Mouse (Mus musculus): ENCODE data around the gene Wdr37. TPM values are rescaled to one million over a fixed set of nuclear protein-coding genes. Genes with fewer than 3 reads are reported as not detected.
"Not testable (repeated sequence)": the region's sequence is repeated elsewhere in the genome, so short reads cannot be mapped to it uniquely, and the experiment has no call there.

The Wdr37 gene
- polyA plus RNA-seq (2014; fragmentation: Nextera tagmentation; extraction: Ambion mirVana), result 49.3 and 52.2 TPM in 2 replicates

DNA sequence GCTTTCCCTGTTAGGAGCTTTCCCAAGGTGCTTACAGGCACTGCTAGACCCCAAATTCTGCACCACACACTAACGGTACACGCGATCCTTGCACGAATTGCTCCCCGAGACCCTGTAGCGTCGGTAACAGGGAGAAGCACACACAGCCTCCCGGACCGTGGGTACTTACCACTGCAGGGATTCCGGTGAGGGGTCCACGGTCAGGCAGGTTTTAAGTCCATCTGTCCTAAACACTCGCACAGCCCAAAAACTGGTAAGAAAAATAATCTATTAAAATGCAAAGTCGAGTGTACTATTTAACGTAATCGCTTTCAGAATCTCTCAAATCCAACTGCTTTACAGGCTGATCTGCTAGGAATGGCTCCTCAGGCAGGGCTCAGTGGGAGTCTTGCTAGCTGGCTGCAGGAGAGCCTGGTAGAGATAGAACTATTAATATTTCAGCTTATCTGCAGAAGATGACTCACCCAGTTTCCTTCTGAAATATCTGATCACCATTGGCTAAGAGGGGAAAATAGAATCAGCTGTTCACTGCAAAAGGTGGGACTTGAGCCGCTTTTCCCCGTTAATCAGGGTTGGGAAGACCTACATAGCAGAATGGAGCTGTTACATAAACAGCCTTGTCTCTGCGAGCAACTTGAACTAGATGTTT lies at the start of gene Wdr37:
TSS of gene Wdr37 (minus strand) at position 596 of the 649 bp plus-strand sequence.
- H3K9me3 ChIP-seq (replicated peaks; ENCODE audit: control insufficient read depth, low read length), result no peaks in the 10 kb centered on the region
- peaks cover 6% of the 10 kb centered on the region for H3K4me1 ChIP-seq (ENCODE audit: control insufficient read depth, insufficient read depth, low read length)
- H3K27me3 ChIP-seq (replicated peaks; ENCODE audit: control insufficient read depth, insufficient read depth, low read length), result no peaks in the 10 kb centered on the region
- H3K4me3 ChIP-seq (ENCODE audit: low read depth, low read length), result peak within 1 kb of the TSS; percentile 83
- ATAC-seq, result peak; percentile 24
- 2% methylated on average over 18 of the region's 18 CpGs for WGBS
- H3K27ac ChIP-seq (ENCODE audit: low read depth, low read length), result peak within 1 kb of the TSS; percentile 95
- no peaks in the 10 kb centered on the region for H3K36me3 ChIP-seq (ENCODE audit: control insufficient read depth, insufficient read depth, low read length)
- peak; percentile 45 for DNase-seq (ENCODE audit: low spot score)
- peak within 1 kb of the TSS; percentile 88 for H3K9ac ChIP-seq (ENCODE audit: low read length)
- peak within 1 kb of the TSS; percentile 92 for H3K4me2 ChIP-seq (ENCODE audit: low read length)

DNA sequence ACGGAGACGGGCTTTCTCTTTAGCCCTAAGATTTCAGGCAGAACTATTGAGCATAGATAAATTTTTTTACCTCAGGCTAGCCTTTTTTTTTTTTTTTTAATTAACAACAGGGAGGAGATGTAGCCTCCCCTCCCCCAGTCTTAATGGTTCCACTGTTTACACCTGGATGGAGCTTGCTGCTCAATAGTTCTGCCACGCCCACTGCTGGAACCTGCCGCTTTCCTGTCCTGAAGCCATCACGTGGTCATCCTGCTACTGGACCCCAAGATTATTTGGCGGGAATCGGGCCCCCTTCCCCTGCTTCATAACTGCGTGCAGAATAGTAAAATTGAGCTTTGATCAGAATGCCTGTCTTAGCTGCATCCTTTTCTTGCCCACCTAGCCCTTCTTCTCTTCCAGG lies 42.2 kb upstream of the Wdr37 start:
- not testable (repeated sequence) for DNase-seq (ENCODE audit: low spot score); H3K4me2 ChIP-seq (ENCODE audit: low read length); H3K36me3 ChIP-seq (ENCODE audit: control insufficient read depth, insufficient read depth, low read length); H3K9ac ChIP-seq (ENCODE audit: low read length); H3K27me3 ChIP-seq (replicated peaks; ENCODE audit: control insufficient read depth, insufficient read depth, low read length); H3K9me3 ChIP-seq (replicated peaks; ENCODE audit: control insufficient read depth, low read length); H3K4me1 ChIP-seq (ENCODE audit: control insufficient read depth, insufficient read depth, low read length); H3K27ac ChIP-seq (ENCODE audit: low read depth, low read length); H3K4me3 ChIP-seq (ENCODE audit: low read depth, low read length); ATAC-seq
- 91% methylated on average over 8 of the region's 8 CpGs for WGBS

DNA sequence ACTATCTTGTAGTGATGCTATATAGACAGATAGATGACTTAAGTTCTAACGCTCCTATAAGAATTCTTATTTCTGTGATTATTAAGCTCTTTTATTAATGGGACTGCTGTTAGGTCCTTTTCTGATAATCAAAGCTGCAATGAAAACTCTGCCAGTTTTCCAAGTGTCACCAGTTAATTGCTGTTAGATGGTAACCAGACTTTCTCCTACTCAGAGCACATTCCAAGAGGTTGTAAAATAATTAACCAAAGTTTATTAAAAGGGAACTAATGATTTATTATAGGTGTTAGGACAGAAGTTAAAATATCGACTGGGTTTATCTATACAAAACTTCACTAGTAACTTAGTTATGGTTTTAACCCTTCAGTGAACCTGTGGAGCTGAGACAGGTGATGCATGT lies 34.3 kb upstream of the Wdr37 start:
- not testable (repeated sequence) for H3K36me3 ChIP-seq (ENCODE audit: control insufficient read depth, insufficient read depth, low read length); H3K4me1 ChIP-seq (ENCODE audit: control insufficient read depth, insufficient read depth, low read length); H3K27me3 ChIP-seq (replicated peaks; ENCODE audit: control insufficient read depth, insufficient read depth, low read length); ATAC-seq; H3K4me2 ChIP-seq (ENCODE audit: low read length); H3K9me3 ChIP-seq (replicated peaks; ENCODE audit: control insufficient read depth, low read length); H3K27ac ChIP-seq (ENCODE audit: low read depth, low read length); H3K4me3 ChIP-seq (ENCODE audit: low read depth, low read length); DNase-seq (ENCODE audit: low spot score); H3K9ac ChIP-seq (ENCODE audit: low read length)
- 95% methylated on average over 2 of the region's 2 CpGs for WGBS

DNA sequence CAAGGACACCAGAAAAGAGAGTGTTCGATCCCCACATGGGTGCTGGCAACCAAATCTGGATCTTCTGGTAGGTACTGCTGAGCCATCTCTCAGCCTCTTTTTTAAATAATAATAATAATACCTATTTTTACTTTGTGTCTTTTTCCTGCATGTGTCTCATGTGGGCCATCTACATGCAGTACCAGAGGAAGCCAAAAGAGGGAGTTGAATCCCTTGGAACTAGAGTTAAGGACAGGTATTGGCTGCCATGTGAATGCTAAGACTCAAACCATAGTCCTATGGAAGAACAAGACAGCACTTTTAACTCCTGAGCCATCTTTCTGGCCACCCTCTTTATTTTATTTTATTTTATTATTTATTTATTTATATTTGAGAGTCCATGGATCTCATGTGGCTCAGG lies 16.9 kb upstream of the Wdr37 start:
- Histone ChIP-seq H3K9me3 (replicated peaks; ENCODE audit: control insufficient read depth, low read length) (no peaks in the 10 kb centered on the region), H3K4me3 (ENCODE audit: low read depth, low read length) (no peak overlapping the region), H3K4me2 (ENCODE audit: low read length) (no peak overlapping the region), H3K36me3 (ENCODE audit: control insufficient read depth, insufficient read depth, low read length) (peaks cover 23% of the 10 kb centered on the region), H3K27me3 (replicated peaks; ENCODE audit: control insufficient read depth, insufficient read depth, low read length) (no peaks in the 10 kb centered on the region), H3K4me1 (ENCODE audit: control insufficient read depth, insufficient read depth, low read length) (peaks cover 2% of the 10 kb centered on the region; the same call in 1 of the 2 replicates), H3K27ac (ENCODE audit: low read depth, low read length) (no peak overlapping the region), H3K9ac (ENCODE audit: low read length) (no peak overlapping the region)
- no peak for ATAC-seq
- WGBS, result 100% methylated on average over 1 of the region's 1 CpGs
- peak; percentile 16 for DNase-seq (ENCODE audit: low spot score)

DNA sequence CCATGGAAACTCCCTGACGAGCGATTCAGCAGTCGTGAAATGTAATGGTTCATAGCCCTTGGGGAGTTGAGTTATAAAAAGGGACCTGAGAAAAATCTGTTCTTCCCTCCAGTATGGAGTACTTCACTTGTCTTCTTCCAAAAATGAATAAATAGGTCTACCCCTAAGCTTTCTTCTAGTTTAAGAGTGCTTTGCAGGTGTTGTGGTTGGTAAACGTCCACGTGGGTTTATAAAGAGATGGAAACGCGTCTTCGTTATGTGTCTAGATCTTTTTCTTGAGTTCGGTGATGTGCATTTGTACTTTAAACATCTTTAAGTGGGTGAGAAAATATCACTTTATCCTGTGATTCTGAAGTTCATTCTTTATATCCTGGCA lies 14.5 kb upstream of the Wdr37 start:
- 1% methylated on average over 9 of the region's 9 CpGs for WGBS
- DNase-seq (ENCODE audit: low spot score), result no peak

DNA sequence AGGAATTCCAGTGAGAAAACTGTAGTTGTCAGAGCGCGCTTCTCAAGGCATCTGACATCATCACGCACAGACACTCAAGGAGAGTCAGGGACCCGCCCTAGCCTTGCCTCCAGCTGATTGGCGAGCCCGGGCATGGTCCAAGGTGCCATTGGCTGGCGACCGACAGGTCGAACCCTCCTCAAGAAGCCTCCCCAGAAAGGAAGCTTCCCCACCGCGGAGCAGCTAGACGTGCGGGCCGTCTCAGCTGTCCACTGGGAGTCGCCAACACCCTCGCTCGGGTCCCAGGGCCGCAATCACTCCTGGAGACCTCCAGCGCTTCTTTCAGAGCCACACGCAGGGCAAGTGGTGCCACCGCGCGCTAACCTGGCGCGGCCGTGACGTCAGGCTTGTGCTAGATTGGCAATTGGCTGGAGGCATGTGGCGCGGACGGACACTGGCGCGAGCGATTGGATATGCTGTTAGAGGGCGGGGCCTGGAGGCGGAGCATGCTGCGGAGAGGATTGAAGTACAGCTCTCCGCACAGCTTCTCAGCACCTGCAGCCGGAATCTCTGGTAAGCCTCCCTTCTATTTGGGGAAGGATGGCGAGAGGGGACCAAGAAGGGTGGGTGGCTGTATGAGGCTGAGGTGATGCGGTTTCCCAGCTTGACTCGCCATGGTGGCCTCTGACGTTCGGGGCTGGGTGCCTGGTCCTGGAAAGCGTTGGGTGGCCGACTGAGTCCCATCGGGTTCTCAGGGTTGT lies 13.9 kb upstream of the Wdr37 start, which contains the start of gene Idi1:
TSS of gene Idi1 (plus strand) at position 57 of the 740 bp plus-strand sequence.
- Histone ChIP-seq H3K4me3 (ENCODE audit: low read depth, low read length) (peak within 1 kb of the TSS; percentile 66), H3K9me3 (replicated peaks; ENCODE audit: control insufficient read depth, low read length) (no peaks in the 10 kb centered on the region), H3K4me1 (ENCODE audit: control insufficient read depth, insufficient read depth, low read length) (peaks cover 2% of the 10 kb centered on the region; the same call in 1 of the 2 replicates), H3K4me2 (ENCODE audit: low read length) (peak within 1 kb of the TSS; percentile 65), H3K9ac (ENCODE audit: low read length) (peak within 1 kb of the TSS; percentile 75), H3K36me3 (ENCODE audit: control insufficient read depth, insufficient read depth, low read length) (peaks cover 18% of the 10 kb centered on the region), H3K27ac (ENCODE audit: low read depth, low read length) (peak within 1 kb of the TSS; percentile 94), H3K27me3 (replicated peaks; ENCODE audit: control insufficient read depth, insufficient read depth, low read length) (no peaks in the 10 kb centered on the region)
- under 1% methylated on average over 46 of the region's 46 CpGs for WGBS
- peak; percentile 99 for DNase-seq (ENCODE audit: low spot score)
- ATAC-seq, result peak; percentile 99

More for the DNA sequence above, 14.5 kb upstream of the Wdr37 start:
- peak overlapping the region; percentile 66 for H3K4me3 ChIP-seq (ENCODE audit: low read depth, low read length)
- H3K27me3 ChIP-seq (replicated peaks; ENCODE audit: control insufficient read depth, insufficient read depth, low read length), result no peaks in the 10 kb centered on the region
- peaks cover 18% of the 10 kb centered on the region for H3K36me3 ChIP-seq (ENCODE audit: control insufficient read depth, insufficient read depth, low read length)
- peak overlapping the region; percentile 75 for H3K9ac ChIP-seq (ENCODE audit: low read length)
- peak overlapping the region; percentile 65 for H3K4me2 ChIP-seq (ENCODE audit: low read length)
- H3K4me1 ChIP-seq (ENCODE audit: control insufficient read depth, insufficient read depth, low read length), result peaks cover 2% of the 10 kb centered on the region; the same call in 1 of the 2 replicates
- ATAC-seq, result no peak
- H3K27ac ChIP-seq (ENCODE audit: low read depth, low read length), result peak overlapping the region; percentile 82
- no peaks in the 10 kb centered on the region for H3K9me3 ChIP-seq (replicated peaks; ENCODE audit: control insufficient read depth, low read length)

DNA sequence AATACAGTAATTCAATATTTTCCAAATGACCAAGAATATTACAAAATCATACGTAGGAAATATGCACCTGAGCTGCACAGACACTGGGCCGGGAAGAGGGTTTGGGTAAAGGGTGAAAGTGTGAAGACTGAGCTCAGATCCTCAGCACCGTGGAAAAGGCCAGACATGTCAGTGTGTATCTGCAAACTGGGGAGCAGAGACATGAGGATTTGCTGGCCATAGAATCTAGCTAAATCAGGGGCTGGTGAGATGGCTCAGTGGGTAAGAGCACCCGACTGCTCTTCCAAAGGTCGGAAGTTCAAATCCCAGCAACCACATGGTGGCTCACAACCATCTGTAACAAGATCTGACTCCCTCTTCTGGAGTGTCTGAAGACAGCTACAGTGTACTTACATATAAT lies 12.2 kb upstream of the Wdr37 start:
- ATAC-seq; H3K27ac ChIP-seq (ENCODE audit: low read depth, low read length); H3K27me3 ChIP-seq (replicated peaks; ENCODE audit: control insufficient read depth, insufficient read depth, low read length); H3K9ac ChIP-seq (ENCODE audit: low read length); H3K9me3 ChIP-seq (replicated peaks; ENCODE audit: control insufficient read depth, low read length); DNase-seq (ENCODE audit: low spot score); H3K4me2 ChIP-seq (ENCODE audit: low read length); H3K36me3 ChIP-seq (ENCODE audit: control insufficient read depth, insufficient read depth, low read length); H3K4me1 ChIP-seq (ENCODE audit: control insufficient read depth, insufficient read depth, low read length); H3K4me3 ChIP-seq (ENCODE audit: low read depth, low read length): not testable (repeated sequence)
- WGBS, result 87% methylated on average over 5 of the region's 5 CpGs

DNA sequence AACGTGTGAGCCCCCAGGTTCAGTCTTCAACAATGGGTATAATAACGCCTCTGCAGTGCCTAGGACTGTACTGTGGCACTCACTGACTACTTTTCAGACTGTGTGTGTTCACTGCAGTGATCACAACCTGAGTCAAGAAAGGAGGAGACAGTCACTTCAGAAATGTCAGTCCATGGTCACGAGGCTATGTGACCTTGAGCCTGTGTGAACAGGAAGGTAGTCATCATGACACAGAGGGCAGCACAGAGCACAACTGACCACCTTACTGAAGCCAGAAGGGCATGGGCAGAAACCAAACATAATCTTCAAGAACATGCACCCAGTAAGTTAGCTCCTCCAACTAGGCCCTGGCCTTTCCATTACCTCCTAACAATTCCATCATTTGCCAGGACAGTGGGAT lies 9.9 kb upstream of the Wdr37 start:
- ATAC-seq, result no peak
- H3K9ac ChIP-seq (ENCODE audit: low read length), result no peak overlapping the region
- no peaks in the 10 kb centered on the region for H3K36me3 ChIP-seq (ENCODE audit: control insufficient read depth, insufficient read depth, low read length)
- WGBS, result 67% methylated on average over 3 of the region's 3 CpGs
- no peaks in the 10 kb centered on the region for H3K27me3 ChIP-seq (replicated peaks; ENCODE audit: control insufficient read depth, insufficient read depth, low read length)
- peaks cover 2% of the 10 kb centered on the region; the same call in 1 of the 2 replicates for H3K4me1 ChIP-seq (ENCODE audit: control insufficient read depth, insufficient read depth, low read length)
- no peaks in the 10 kb centered on the region for H3K9me3 ChIP-seq (replicated peaks; ENCODE audit: control insufficient read depth, low read length)
- no peak overlapping the region for H3K27ac ChIP-seq (ENCODE audit: low read depth, low read length)
- H3K4me2 ChIP-seq (ENCODE audit: low read length), result no peak overlapping the region
- no peak overlapping the region for H3K4me3 ChIP-seq (ENCODE audit: low read depth, low read length)
- no peak for DNase-seq (ENCODE audit: low spot score)

DNA sequence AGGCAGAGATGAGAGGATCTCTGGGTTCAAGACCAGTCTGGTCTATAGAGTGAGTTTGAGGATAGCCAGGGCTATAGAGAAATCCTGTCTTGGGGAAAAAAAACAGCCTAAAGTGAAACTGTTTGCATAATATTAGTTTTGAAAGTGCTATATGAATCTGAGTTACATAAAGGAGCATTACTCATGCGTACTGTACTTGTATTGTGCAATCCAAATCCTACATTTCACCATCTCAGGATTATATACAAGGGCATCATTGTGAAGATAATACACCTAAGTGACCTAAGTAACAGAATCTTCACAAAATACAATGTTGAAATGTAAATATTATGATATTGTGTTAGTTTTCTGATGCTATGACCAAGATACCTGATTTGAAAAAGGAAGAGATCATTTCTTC lies 2.1 kb upstream of the Wdr37 start:
- WGBS, result 95% methylated on average over 1 of the region's 1 CpGs
- Histone ChIP-seq H3K9ac (ENCODE audit: low read length) (no peak overlapping the region), H3K27ac (ENCODE audit: low read depth, low read length) (no peak overlapping the region), H3K36me3 (ENCODE audit: control insufficient read depth, insufficient read depth, low read length) (no peaks in the 10 kb centered on the region), H3K27me3 (replicated peaks; ENCODE audit: control insufficient read depth, insufficient read depth, low read length) (no peaks in the 10 kb centered on the region), H3K4me3 (ENCODE audit: low read depth, low read length) (no peak overlapping the region), H3K4me2 (ENCODE audit: low read length) (no peak overlapping the region), H3K9me3 (replicated peaks; ENCODE audit: control insufficient read depth, low read length) (no peaks in the 10 kb centered on the region), H3K4me1 (ENCODE audit: control insufficient read depth, insufficient read depth, low read length) (peaks cover 6% of the 10 kb centered on the region)
- no peak for ATAC-seq
- no peak for DNase-seq (ENCODE audit: low spot score)

Measured in forebrain, embryonic 14.5 days (tissue).